Mouse (Mus musculus) forebrain, embryonic 16.5 days (tissue): ENCODE data around the gene Rabl3. TPM values are rescaled to one million over a fixed set of nuclear protein-coding genes. Genes with fewer than 3 reads are reported as not detected.

Source experiments
- polyA plus RNA-seq: library from polyadenylated mRNA; unstranded; fragments of >200 nt; fragmentation: Nextera tagmentation; extraction: Ambion mirVana; gene quantifications from 2 replicates; pipeline ENCODE4 v1.2.1, GENCODE M21; 2015

The Rabl3 gene
- polyA plus RNA-seq, 1 experiment from 2014 or later: 16.6 TPM

Other genes starting within 250 kb of the Rabl3 start
- gene Stxbp5l, start 154.9 kb upstream of the Rabl3 start, polyA plus RNA-seq: 6.2 and 8.5 TPM in 2 replicates
- 40.4 and 46.0 TPM in 2 replicates for gene Gtf2e1, start 96 bp upstream of the Rabl3 start, polyA plus RNA-seq
- 0.19 and 0.23 TPM in 2 replicates for gene Hgd, start 40.3 kb downstream of the Rabl3 start, polyA plus RNA-seq
- 49.6 and 68.2 TPM in 2 replicates for gene Ndufb4, start 114.6 kb downstream of the Rabl3 start, polyA plus RNA-seq
- gene Fstl1, start 237.0 kb downstream of the Rabl3 start, polyA plus RNA-seq: 75.6 and 105 TPM in 2 replicates